Mouse (Mus musculus): Measurements from ENCODE around the gene Mitf.

DNA sequence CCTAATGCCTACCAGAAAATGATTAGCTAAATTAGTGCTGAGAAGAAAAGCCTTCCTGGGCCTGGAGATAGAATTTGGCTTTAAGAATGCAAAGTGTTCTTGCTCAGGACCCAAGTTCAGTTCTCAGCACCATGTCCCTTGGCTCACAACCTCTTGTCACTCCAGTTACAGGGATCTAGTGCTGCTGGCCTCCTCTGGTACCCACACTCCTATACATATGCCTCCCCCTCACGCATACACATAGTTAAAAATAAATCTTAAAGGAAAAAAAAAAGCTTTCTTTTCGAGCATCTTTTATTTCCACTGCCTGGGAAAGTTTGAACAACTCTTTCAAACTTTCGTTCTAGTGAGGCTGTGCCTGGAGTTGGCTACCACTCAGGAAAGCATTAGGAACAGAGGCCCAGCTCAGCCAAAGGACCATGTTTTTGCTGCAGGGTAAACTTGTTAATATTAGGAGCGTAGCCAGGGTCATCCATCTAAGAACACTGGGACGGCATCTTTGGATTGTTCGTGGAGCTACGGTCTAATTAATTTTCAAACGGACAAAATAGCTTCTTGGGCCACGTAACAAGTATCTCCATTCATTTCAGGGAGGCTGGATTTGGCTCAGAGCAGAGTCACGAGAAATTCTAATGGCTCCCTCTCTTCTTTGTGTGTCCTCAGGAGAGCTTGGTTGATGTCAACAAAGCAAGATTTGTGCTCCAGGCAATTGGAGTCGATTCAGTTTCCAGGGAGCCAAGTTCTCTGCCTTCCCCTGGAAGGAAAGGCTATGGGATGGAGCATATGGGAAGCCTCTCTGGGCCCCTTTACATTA lies 239.7 kb downstream of the Mitf start:
- TF ChIP-seq TAL1 (IDR thresholded peaks at IDR 0.05; ENCODE audit: low read length), result no peak
- TF ChIP-seq GATA1 (IDR thresholded peaks at IDR 0.05; ENCODE audit: low read length), result no peak
